Mouse (Mus musculus) thymus, adult 2 months (tissue): ENCODE results near the gene Mydgf.

ENCODE experiments used
- CTCF ChIP-seq: fragments of 200-500 bp; IDR thresholded peaks from 2 replicates; pipeline ENCODE4 v1.5.1; 2012; ENCODE audit warnings: mild to moderate bottlenecking, control low read depth, low read length, moderate library complexity, borderline replicate concordance; ENCODE audit not compliant: control insufficient read depth, poor library complexity, insufficient read depth; ENCODE audit errors: extremely low read depth
- POLR2A ChIP-seq: fragments of 200-500 bp; IDR thresholded peaks from 2 replicates; pipeline ENCODE4 v1.6.1; 2012; ENCODE audit warnings: mild to moderate bottlenecking, low read length, control low read depth, moderate library complexity; ENCODE audit not compliant: control insufficient read depth, poor library complexity, insufficient read depth; ENCODE audit errors: extremely low read depth

GRCm38 (mm10) chr17:56173401-56174046, 10.2 kb downstream of the Mydgf start:
- TF ChIP-seq POLR2A, result no peak
- TF ChIP-seq CTCF, result no peak
